Mouse (Mus musculus) forebrain, embryonic 10.5 days (tissue): ENCODE data around the gene Armh1. TPM values are rescaled to one million over a fixed set of nuclear protein-coding genes. Genes with fewer than 3 reads are reported as not detected.
"Not testable (repeated sequence)": the region's sequence is repeated elsewhere in the genome, so short reads cannot be mapped to it uniquely, and the experiment has no call there.

Experiments used
- DNase-seq: peaks from one replicate; pipeline ENCODE4 v3.0.0-alpha.2; 2017; ENCODE audit warnings: low spot score; ENCODE audit errors: extremely low spot score
- H3K27ac ChIP-seq: fragments of 300-500 bp; sonication (generic); 2 replicates; pipeline ENCODE4 v1.5.1; 2016; ENCODE audit warnings: mild to moderate bottlenecking
- H3K27me3 ChIP-seq: fragments of 300-500 bp; sonication (generic); 2 replicates; pipeline ENCODE4 v1.6.1; 2016; ENCODE audit warnings: mild to moderate bottlenecking; ENCODE audit not compliant: poor library complexity, severe bottlenecking
- H3K36me3 ChIP-seq: fragments of 300-500 bp; sonication (generic); replicated peaks from 2 replicates; pipeline ENCODE4 v1.6.1; 2016; ENCODE audit warnings: mild to moderate bottlenecking, moderate library complexity
- H3K4me1 ChIP-seq: fragments of 300-500 bp; sonication (generic); 2 replicates; pipeline ENCODE4 v1.6.1; 2016
- H3K4me3 ChIP-seq: fragments of 300-500 bp; sonication (generic); 2 replicates; pipeline ENCODE4 v1.5.1; 2016; ENCODE audit warnings: mild to moderate bottlenecking, moderate library complexity
- H3K9me3 ChIP-seq: fragments of 300-500 bp; sonication (generic); 2 replicates; pipeline ENCODE4 v1.6.1; 2016; ENCODE audit warnings: mild to moderate bottlenecking, moderate library complexity
- WGBS: fragments of 180-500 bp; shearing (Covaris S2); methylation state at CpG from one replicate; pipeline ENCODE4 v1.1.7; 2016; 5-methylcytosine and 5-hydroxymethylcytosine counted together
- polyA plus RNA-seq: library from polyadenylated mRNA; unstranded; fragments of >200 nt; fragmentation: Nextera tagmentation; extraction: Ambion mirVana; gene quantifications from 2 replicates; pipeline ENCODE4 v1.2.1, GENCODE M21; 2016

The Armh1 gene
- polyA plus RNA-seq, 1 experiment from 2014 or later = 0.15 TPM

GRCm38 (mm10) chr4:117202992-117203354, 49.0 kb downstream of the Armh1 start:
- H3K36me3 ChIP-seq = no peaks in the 10 kb centered on the region
- DNase-seq = no peak
- H3K4me1 ChIP-seq = peaks cover 10% of the 10 kb centered on the region
- no peaks in the 10 kb centered on the region for H3K9me3 ChIP-seq
- no peaks in the 10 kb centered on the region for H3K27me3 ChIP-seq
- H3K27ac ChIP-seq = peak overlapping the region; percentile 94
- peak overlapping the region; percentile 45; the same call in 1 of the 2 replicates for H3K4me3 ChIP-seq
- 70% methylated on average over 4 of the region's 4 CpGs for WGBS

GRCm38 (mm10) chr4:117202046-117202991, 49.6 kb downstream of the Armh1 start:
- H3K36me3 ChIP-seq = no peaks in the 10 kb centered on the region
- no peaks in the 10 kb centered on the region for H3K27me3 ChIP-seq
- H3K4me1 ChIP-seq = peaks cover 10% of the 10 kb centered on the region
- H3K4me3 ChIP-seq = peak overlapping the region; percentile 45
- H3K27ac ChIP-seq = peak overlapping the region; percentile 94
- peak; percentile 56 for DNase-seq
- no peaks in the 10 kb centered on the region for H3K9me3 ChIP-seq
- 1% methylated on average over 25 of the region's 25 CpGs for WGBS

GRCm38 (mm10) chr4:117191804-117192203, 60.1 kb downstream of the Armh1 start:
- H3K27ac ChIP-seq = no peak overlapping the region
- WGBS = 97% methylated on average over 14 of the region's 14 CpGs

GRCm38 (mm10) chr4:117190660-117191059, 61.3 kb downstream of the Armh1 start:
- H3K4me3 ChIP-seq = no peak overlapping the region
- DNase-seq = no peak
- 71% methylated on average over 7 of the region's 7 CpGs for WGBS
- H3K36me3 ChIP-seq = no peaks in the 10 kb centered on the region
- H3K9me3 ChIP-seq = peaks cover 5% of the 10 kb centered on the region; the same call in 1 of the 2 replicates
- peaks cover 12% of the 10 kb centered on the region for H3K4me1 ChIP-seq
- H3K27ac ChIP-seq = no peak overlapping the region
- H3K27me3 ChIP-seq = no peaks in the 10 kb centered on the region

More at GRCm38 (mm10) chr4:117191804-117192203, 60.1 kb downstream of the Armh1 start:
- no peak overlapping the region for H3K4me3 ChIP-seq
- no peaks in the 10 kb centered on the region for H3K27me3 ChIP-seq
- no peak for DNase-seq
- peaks cover 12% of the 10 kb centered on the region for H3K4me1 ChIP-seq
- H3K9me3 ChIP-seq = peaks cover 5% of the 10 kb centered on the region; the same call in 1 of the 2 replicates
- no peaks in the 10 kb centered on the region for H3K36me3 ChIP-seq

GRCm38 (mm10) chr4:117189856-117190543, 61.9 kb downstream of the Armh1 start:
- DNase-seq = peak; percentile 81
- H3K4me3 ChIP-seq = peak overlapping the region; percentile 46

GRCm38 (mm10) chr4:117189382-117189855, 62.5 kb downstream of the Armh1 start:
- peak; percentile 78 for DNase-seq
- Histone ChIP-seq H3K9me3 (peaks cover 5% of the 10 kb centered on the region; the same call in 1 of the 2 replicates), H3K4me1 (peaks cover 12% of the 10 kb centered on the region), H3K27ac (peak overlapping the region; percentile 93), H3K36me3 (no peaks in the 10 kb centered on the region), H3K4me3 (peak overlapping the region; percentile 46), H3K27me3 (no peaks in the 10 kb centered on the region)
- 4% methylated on average over 16 of the region's 16 CpGs for WGBS

More at GRCm38 (mm10) chr4:117189856-117190543, 61.9 kb downstream of the Armh1 start:
- H3K27me3 ChIP-seq = no peaks in the 10 kb centered on the region
- peak overlapping the region; percentile 93 for H3K27ac ChIP-seq
- H3K9me3 ChIP-seq = peaks cover 5% of the 10 kb centered on the region; the same call in 1 of the 2 replicates
- no peaks in the 10 kb centered on the region for H3K36me3 ChIP-seq
- peaks cover 12% of the 10 kb centered on the region for H3K4me1 ChIP-seq
- WGBS = under 1% methylated on average over 9 of the region's 9 CpGs

- Histone ChIP-seq H3K4me3 (peak overlapping the region; percentile 46), H3K4me1 (peaks cover 12% of the 10 kb centered on the region), H3K27ac (peak overlapping the region; percentile 93), H3K9me3 (peaks cover 5% of the 10 kb centered on the region; the same call in 1 of the 2 replicates), H3K36me3 (no peaks in the 10 kb centered on the region), H3K27me3 (no peaks in the 10 kb centered on the region)
- no peak for DNase-seq
- WGBS = 56% methylated on average over 3 of the region's 3 CpGs
Measured at GRCm38 (mm10) chr4:117188969-117189368, 63.0 kb downstream of the Armh1 start.

- H3K36me3 ChIP-seq = peaks cover 27% of the 10 kb centered on the region
- DNase-seq, H3K9me3 ChIP-seq, H3K27me3 ChIP-seq: not testable (repeated sequence)
- H3K4me1 ChIP-seq = peaks cover 25% of the 10 kb centered on the region
- peak overlapping the region; percentile 94 for H3K27ac ChIP-seq
- peak overlapping the region; percentile 82 for H3K4me3 ChIP-seq
- 12% methylated on average over 9 of the region's 9 CpGs for WGBS
Measured at GRCm38 (mm10) chr4:117182759-117183096, 69.2 kb downstream of the Armh1 start.

- H3K27me3 ChIP-seq = no peaks in the 10 kb centered on the region
- H3K4me3 ChIP-seq = peak within 1 kb of the TSS; percentile 82
- H3K4me1 ChIP-seq = peaks cover 25% of the 10 kb centered on the region
- peaks cover 33% of the 10 kb centered on the region for H3K36me3 ChIP-seq
- H3K9me3 ChIP-seq = no peaks in the 10 kb centered on the region; the same call in 1 of the 2 replicates
- H3K27ac ChIP-seq = peak within 1 kb of the TSS; percentile 94
- 2% methylated on average over 42 of the region's 42 CpGs for WGBS
- peak; percentile 91 for DNase-seq
Measured at GRCm38 (mm10) chr4:117181863-117182758, 69.8 kb downstream of the Armh1 start, which contains the start of gene Kif2c. Gene Kif2c, minus strand, starts transcription at chr4:117182639.

- H3K4me3 ChIP-seq = no peak overlapping the region
- no peaks in the 10 kb centered on the region for H3K9me3 ChIP-seq
- DNase-seq = no peak
- peaks cover 100% of the 10 kb centered on the region for H3K36me3 ChIP-seq
- WGBS = 92% methylated on average over 5 of the region's 5 CpGs
- H3K4me1 ChIP-seq = no peaks in the 10 kb centered on the region
- H3K27ac ChIP-seq = no peak overlapping the region
- no peaks in the 10 kb centered on the region for H3K27me3 ChIP-seq
Measured at GRCm38 (mm10) chr4:117169936-117170335, 82.0 kb downstream of the Armh1 start.
